Mouse (Mus musculus): Measurements from ENCODE around the gene Plpp1. TPM values are rescaled to one million over a fixed set of nuclear protein-coding genes. Genes with fewer than 3 reads are reported as not detected.
A peak's percentile ranks its signal among the peaks of the same experiment; 100 is the strongest.

Plpp1 gene
- 61.9 and 63.6 TPM in 2 replicates for polyA plus RNA-seq (2014; fragmentation: Nextera tagmentation; extraction: Ambion mirVana)

GRCm38 (mm10) chr13:112800597-112801380 is at the start of gene Plpp1:
Plpp1 (plus strand) TSS chr13:112800792.
- peak; percentile 99 for ATAC-seq (ENCODE audit: low FRiP score, low TSS enrichment)
- peak within 1 kb of the TSS; percentile 79 for H3K9ac ChIP-seq (ENCODE audit: low read depth, low read length)
- H3K4me3 ChIP-seq (ENCODE audit: low read length), result peak within 1 kb of the TSS; percentile 72
- H3K36me3 ChIP-seq (ENCODE audit: control insufficient read depth, insufficient read depth, low read length), result peaks cover 7% of the 10 kb centered on the region; the same call in 1 of the 2 replicates
- WGBS, result 0% methylated on average over 81 of the region's 83 CpGs
- H3K27me3 ChIP-seq (ENCODE audit: control insufficient read depth, insufficient read depth, low read length), result no peaks in the 10 kb centered on the region
- H3K27ac ChIP-seq (ENCODE audit: low read depth, low read length), result peak within 1 kb of the TSS; percentile 67
- H3K4me2 ChIP-seq (replicated peaks; ENCODE audit: low read depth, low read length), result peak within 1 kb of the TSS; percentile 65
- no peaks in the 10 kb centered on the region for H3K4me1 ChIP-seq (ENCODE audit: control insufficient read depth, insufficient read depth, low read length)
- H3K9me3 ChIP-seq (ENCODE audit: control insufficient read depth, low read length), result no peaks in the 10 kb centered on the region

GRCm38 (mm10) chr13:112751454-112752308 is 48.9 kb upstream of the Plpp1 start:
- no peak overlapping the region for H3K9ac ChIP-seq (ENCODE audit: low read depth, low read length)
- ATAC-seq (ENCODE audit: low FRiP score, low TSS enrichment), result peak; percentile 29; the same call in 1 of the 2 replicates
- H3K27ac ChIP-seq (ENCODE audit: low read depth, low read length), result peak overlapping the region; percentile 68
- WGBS, result 28% methylated on average over 18 of the region's 18 CpGs
- H3K27me3 ChIP-seq (ENCODE audit: control insufficient read depth, insufficient read depth, low read length), result no peaks in the 10 kb centered on the region
- H3K4me2 ChIP-seq (replicated peaks; ENCODE audit: low read depth, low read length), result peak overlapping the region; percentile 31; the same call in 1 of the 2 replicates
- no peak overlapping the region for H3K4me3 ChIP-seq (ENCODE audit: low read length)
- H3K9me3 ChIP-seq (ENCODE audit: control insufficient read depth, low read length), result no peaks in the 10 kb centered on the region
- peaks cover 10% of the 10 kb centered on the region for H3K4me1 ChIP-seq (ENCODE audit: control insufficient read depth, insufficient read depth, low read length)
- no peaks in the 10 kb centered on the region for H3K36me3 ChIP-seq (ENCODE audit: control insufficient read depth, insufficient read depth, low read length)

GRCm38 (mm10) chr13:112752309-112752975 is 48.1 kb upstream of the Plpp1 start:
- H3K4me2 ChIP-seq (replicated peaks; ENCODE audit: low read depth, low read length), result no peak overlapping the region
- H3K27me3 ChIP-seq (ENCODE audit: control insufficient read depth, insufficient read depth, low read length), result no peaks in the 10 kb centered on the region
- H3K9me3 ChIP-seq (ENCODE audit: control insufficient read depth, low read length), result no peaks in the 10 kb centered on the region
- H3K9ac ChIP-seq (ENCODE audit: low read depth, low read length), result no peak overlapping the region
- no peak for ATAC-seq (ENCODE audit: low FRiP score, low TSS enrichment)
- H3K36me3 ChIP-seq (ENCODE audit: control insufficient read depth, insufficient read depth, low read length), result no peaks in the 10 kb centered on the region
- peak overlapping the region; percentile 82 for H3K27ac ChIP-seq (ENCODE audit: low read depth, low read length)
- H3K4me1 ChIP-seq (ENCODE audit: control insufficient read depth, insufficient read depth, low read length), result peaks cover 10% of the 10 kb centered on the region
- no peak overlapping the region for H3K4me3 ChIP-seq (ENCODE audit: low read length)
- 65% methylated on average over 11 of the region's 11 CpGs for WGBS

GRCm38 (mm10) chr13:112753522-112753921 is 47.1 kb upstream of the Plpp1 start:
- Histone ChIP-seq H3K4me3 (ENCODE audit: low read length) (no peak overlapping the region), H3K9me3 (ENCODE audit: control insufficient read depth, low read length) (no peaks in the 10 kb centered on the region), H3K27ac (ENCODE audit: low read depth, low read length) (no peak overlapping the region; the same call in 1 of the 2 replicates), H3K4me2 (replicated peaks; ENCODE audit: low read depth, low read length) (no peak overlapping the region), H3K36me3 (ENCODE audit: control insufficient read depth, insufficient read depth, low read length) (no peaks in the 10 kb centered on the region), H3K4me1 (ENCODE audit: control insufficient read depth, insufficient read depth, low read length) (peaks cover 10% of the 10 kb centered on the region), H3K27me3 (ENCODE audit: control insufficient read depth, insufficient read depth, low read length) (no peaks in the 10 kb centered on the region), H3K9ac (ENCODE audit: low read depth, low read length) (no peak overlapping the region)
- WGBS, result 83% methylated on average over 9 of the region's 9 CpGs
- ATAC-seq (ENCODE audit: low FRiP score, low TSS enrichment), result no peak

- Histone ChIP-seq H3K9ac (ENCODE audit: low read depth, low read length) (no peak overlapping the region), H3K36me3 (ENCODE audit: control insufficient read depth, insufficient read depth, low read length) (no peaks in the 10 kb centered on the region), H3K9me3 (ENCODE audit: control insufficient read depth, low read length) (no peaks in the 10 kb centered on the region), H3K4me2 (replicated peaks; ENCODE audit: low read depth, low read length) (no peak overlapping the region), H3K27ac (ENCODE audit: low read depth, low read length) (no peak overlapping the region), H3K4me1 (ENCODE audit: control insufficient read depth, insufficient read depth, low read length) (peaks cover 11% of the 10 kb centered on the region), H3K4me3 (ENCODE audit: low read length) (no peak overlapping the region), H3K27me3 (ENCODE audit: control insufficient read depth, insufficient read depth, low read length) (no peaks in the 10 kb centered on the region)
- ATAC-seq (ENCODE audit: low FRiP score, low TSS enrichment), result no peak
- 63% methylated on average over 4 of the region's 4 CpGs for WGBS
Observed at GRCm38 (mm10) chr13:112754871-112755270, 45.7 kb upstream of the Plpp1 start.

- Histone ChIP-seq H3K4me3 (ENCODE audit: low read length) (no peak overlapping the region), H3K36me3 (ENCODE audit: control insufficient read depth, insufficient read depth, low read length) (no peaks in the 10 kb centered on the region), H3K27me3 (ENCODE audit: control insufficient read depth, insufficient read depth, low read length) (no peaks in the 10 kb centered on the region), H3K9me3 (ENCODE audit: control insufficient read depth, low read length) (no peaks in the 10 kb centered on the region), H3K4me1 (ENCODE audit: control insufficient read depth, insufficient read depth, low read length) (peaks cover 14% of the 10 kb centered on the region), H3K4me2 (replicated peaks; ENCODE audit: low read depth, low read length) (no peak overlapping the region), H3K27ac (ENCODE audit: low read depth, low read length) (no peak overlapping the region), H3K9ac (ENCODE audit: low read depth, low read length) (peak overlapping the region; percentile 28; the same call in 1 of the 2 replicates)
- ATAC-seq (ENCODE audit: low FRiP score, low TSS enrichment), result peak; percentile 36; the same call in 1 of the 2 replicates
- 55% methylated on average over 11 of the region's 11 CpGs for WGBS
Observed at GRCm38 (mm10) chr13:112755507-112756010, 45.0 kb upstream of the Plpp1 start.

- ATAC-seq (ENCODE audit: low FRiP score, low TSS enrichment), result no peak
- Histone ChIP-seq H3K27ac (ENCODE audit: low read depth, low read length) (no peak overlapping the region), H3K4me3 (ENCODE audit: low read length) (no peak overlapping the region), H3K4me2 (replicated peaks; ENCODE audit: low read depth, low read length) (no peak overlapping the region), H3K9ac (ENCODE audit: low read depth, low read length) (no peak overlapping the region), H3K9me3 (ENCODE audit: control insufficient read depth, low read length) (no peaks in the 10 kb centered on the region), H3K27me3 (ENCODE audit: control insufficient read depth, insufficient read depth, low read length) (no peaks in the 10 kb centered on the region), H3K36me3 (ENCODE audit: control insufficient read depth, insufficient read depth, low read length) (no peaks in the 10 kb centered on the region), H3K4me1 (ENCODE audit: control insufficient read depth, insufficient read depth, low read length) (0 out of 2 replicates have a peak, but pooled peaks cover 8% of the 10 kb centered on the region)
- WGBS, result 89% methylated on average over 9 of the region's 9 CpGs
Observed at GRCm38 (mm10) chr13:112757395-112757794, 43.2 kb upstream of the Plpp1 start.

- no peak overlapping the region for H3K4me2 ChIP-seq (replicated peaks; ENCODE audit: low read depth, low read length)
- no peak overlapping the region for H3K4me3 ChIP-seq (ENCODE audit: low read length)
- H3K27me3 ChIP-seq (ENCODE audit: control insufficient read depth, insufficient read depth, low read length), result no peaks in the 10 kb centered on the region
- no peak overlapping the region for H3K9ac ChIP-seq (ENCODE audit: low read depth, low read length)
- 70% methylated on average over 6 of the region's 6 CpGs for WGBS
- peaks cover 15% of the 10 kb centered on the region for H3K4me1 ChIP-seq (ENCODE audit: control insufficient read depth, insufficient read depth, low read length)
- no peaks in the 10 kb centered on the region for H3K9me3 ChIP-seq (ENCODE audit: control insufficient read depth, low read length)
- H3K27ac ChIP-seq (ENCODE audit: low read depth, low read length), result no peak overlapping the region
- ATAC-seq (ENCODE audit: low FRiP score, low TSS enrichment), result no peak
- no peaks in the 10 kb centered on the region for H3K36me3 ChIP-seq (ENCODE audit: control insufficient read depth, insufficient read depth, low read length)
Observed at GRCm38 (mm10) chr13:112758546-112759090, 42.0 kb upstream of the Plpp1 start.
